Mouse (Mus musculus): ENCODE results near the gene Slc1a3.

GRCm38 (mm10) chr15:8749762-8750161, 39.2 kb upstream of the Slc1a3 start:
- TF ChIP-seq CTCF (IDR thresholded peaks at IDR 0.05; ENCODE audit: borderline replicate concordance, insufficient read depth, low read length) = no peak
- TF ChIP-seq POLR2A (IDR thresholded peaks at IDR 0.05; ENCODE audit: low read depth, low read length) = no peak
